Mouse (Mus musculus) 416B (cell line): ENCODE results near the gene Slc30a3.
"Not testable (repeated sequence)": the region's sequence is repeated elsewhere in the genome, so short reads cannot be mapped to it uniquely, and the experiment has no call there.

Experiments used
- DNase-seq: peaks from one replicate; pipeline ENCODE4 v3.0.0; 2011; ENCODE audit warnings: low read depth

The Slc30a3 gene

GRCm38 (mm10) chr5:31093151-31094041 is 14.6 kb downstream of the Slc30a3 start:
- DNase-seq = no peak

GRCm38 (mm10) chr5:31092231-31092975 is 15.6 kb downstream of the Slc30a3 start:
- no peak for DNase-seq

- no peak for DNase-seq
Observed at GRCm38 (mm10) chr5:31087131-31087530, 20.9 kb downstream of the Slc30a3 start.

GRCm38 (mm10) chr5:31086606-31087005 is 21.4 kb downstream of the Slc30a3 start:
- DNase-seq = no peak

- DNase-seq = no peak
Observed at GRCm38 (mm10) chr5:31083949-31084348, 24.1 kb downstream of the Slc30a3 start.

- no peak for DNase-seq
Observed at GRCm38 (mm10) chr5:31082935-31083625, 25.0 kb downstream of the Slc30a3 start.

- peak; percentile 59 for DNase-seq
Observed at GRCm38 (mm10) chr5:31082355-31082754, 25.7 kb downstream of the Slc30a3 start.

- DNase-seq = peak; percentile 66
Observed at GRCm38 (mm10) chr5:31081386-31081785, 26.7 kb downstream of the Slc30a3 start.

- no peak for DNase-seq
Observed at GRCm38 (mm10) chr5:31080795-31081164, 27.3 kb downstream of the Slc30a3 start.

- no peak for DNase-seq
Observed at GRCm38 (mm10) chr5:31080059-31080794, 27.8 kb downstream of the Slc30a3 start.

GRCm38 (mm10) chr5:31076346-31076745 is 31.7 kb downstream of the Slc30a3 start:
- peak; percentile 87 for DNase-seq

- no peak for DNase-seq
Observed at GRCm38 (mm10) chr5:31073176-31073575, 34.9 kb downstream of the Slc30a3 start.

GRCm38 (mm10) chr5:31071821-31072220 is 36.2 kb downstream of the Slc30a3 start:
- DNase-seq = no peak

GRCm38 (mm10) chr5:31071059-31071458 is 37.0 kb downstream of the Slc30a3 start:
- no peak for DNase-seq

GRCm38 (mm10) chr5:31069810-31070209 is 38.2 kb downstream of the Slc30a3 start:
- no peak for DNase-seq

GRCm38 (mm10) chr5:31055216-31056140 is 52.6 kb downstream of the Slc30a3 start:
- peak; percentile 65 for DNase-seq

GRCm38 (mm10) chr5:31054261-31055215 is 53.5 kb downstream of the Slc30a3 start, which contains the start of gene Cad:
Cad (plus strand) TSS chr5:31054780.
- peak; percentile 91 for DNase-seq

- DNase-seq = not testable (repeated sequence)
Observed at GRCm38 (mm10) chr5:31053728-31054127, 54.3 kb downstream of the Slc30a3 start.

GRCm38 (mm10) chr5:31050427-31050826 is 57.6 kb downstream of the Slc30a3 start:
- DNase-seq = peak; percentile 48
